Mouse (Mus musculus) intestine, postnatal 0 days (tissue): ENCODE data around the gene Aig1. TPM values are rescaled to one million over a fixed set of nuclear protein-coding genes. Genes with fewer than 3 reads are reported as not detected.
A peak's percentile ranks its signal among the peaks of the same experiment; 100 is the strongest.

ENCODE experiments used
- ATAC-seq: fragments of 200-750 bp; cut with Nextera tagmentation; 2 replicates; pipeline ENCODE4 v1.8.0; 2017; ENCODE audit warnings: mild to moderate bottlenecking, moderate TSS enrichment, moderate library complexity
- H3K27ac ChIP-seq: fragments of 300-500 bp; sonication (generic); 2 replicates; pipeline ENCODE4 v1.5.1; 2014; ENCODE audit warnings: mild to moderate bottlenecking, low read depth, low read length, moderate library complexity
- H3K27me3 ChIP-seq: fragments of 300-500 bp; sonication (generic); replicated peaks from 2 replicates; pipeline ENCODE4 v1.6.1; 2014; ENCODE audit warnings: low read length, mixed read lengths; ENCODE audit not compliant: control insufficient read depth, insufficient read depth
- H3K36me3 ChIP-seq: fragments of 300-500 bp; sonication (generic); 2 replicates; pipeline ENCODE4 v1.6.1; 2014; ENCODE audit warnings: mild to moderate bottlenecking, moderate library complexity; ENCODE audit not compliant: control insufficient read depth, insufficient read depth
- H3K4me1 ChIP-seq: fragments of 300-500 bp; sonication (generic); replicated peaks from 2 replicates; pipeline ENCODE4 v1.6.1; 2014; ENCODE audit warnings: antibody characterized with exemption, low read length, mixed read lengths; ENCODE audit not compliant: control insufficient read depth, insufficient read depth
- H3K4me2 ChIP-seq: fragments of 300-500 bp; sonication (generic); replicated peaks from 2 replicates; pipeline ENCODE4 v1.6.1; 2014; ENCODE audit warnings: low read depth, mild to moderate bottlenecking, moderate library complexity
- H3K4me3 ChIP-seq: fragments of 300-500 bp; sonication (generic); 2 replicates; pipeline ENCODE4 v1.5.1; 2014; ENCODE audit warnings: low read depth, low read length
- H3K9ac ChIP-seq: fragments of 300-500 bp; sonication (generic); 2 replicates; pipeline ENCODE4 v1.6.1; 2014; ENCODE audit warnings: mild to moderate bottlenecking, low read depth, low read length
- H3K9me3 ChIP-seq: fragments of 300-500 bp; sonication (generic); 2 replicates; pipeline ENCODE4 v1.6.1; 2016; ENCODE audit warnings: mixed run types; ENCODE audit not compliant: control insufficient read depth
- CTCF ChIP-seq: sonication (generic); IDR thresholded peaks from 2 replicates; pipeline ENCODE4 v1.5.1; 2016; ENCODE audit warnings: low read depth, mild to moderate bottlenecking, control low read depth, antibody characterized with exemption, moderate library complexity
- WGBS: fragments of 180-500 bp; shearing (Covaris S2); extraction: QIAGEN DNeasy Blood & Tissue Kit; methylation state at CpG from one replicate; pipeline ENCODE4 v1.1.7; 2014; 5-methylcytosine and 5-hydroxymethylcytosine counted together
- polyA plus RNA-seq: library from polyadenylated mRNA; unstranded; fragments of >200 nt; fragmentation: Nextera tagmentation; extraction: Ambion mirVana; gene quantifications from 2 replicates; pipeline ENCODE4 v1.2.1, GENCODE M21; 2015

Gene Aig1
- polyA plus RNA-seq, 1 experiment from 2014 or later, result 88.3 TPM

- H3K4me3 ChIP-seq, result peak overlapping the region; percentile 67
- no peak overlapping the region; the same call in 1 of the 2 replicates for H3K9ac ChIP-seq
- no peaks in the 10 kb centered on the region for H3K9me3 ChIP-seq
- H3K36me3 ChIP-seq, result no peaks in the 10 kb centered on the region
- peak overlapping the region; percentile 91 for H3K27ac ChIP-seq
- ATAC-seq, result no peak
- no peaks in the 10 kb centered on the region for H3K27me3 ChIP-seq
- H3K4me1 ChIP-seq, result peaks cover 8% of the 10 kb centered on the region
- TF ChIP-seq CTCF, result no peak
- peak overlapping the region; percentile 87 for H3K4me2 ChIP-seq
- 19% methylated on average over 13 of the region's 13 CpGs for WGBS
Measured at GRCm38 (mm10) chr10:13869322-13870035, 699 bp upstream of the Aig1 start.

GRCm38 (mm10) chr10:13866391-13866790 lies 2.4 kb downstream of the Aig1 start:
- Histone ChIP-seq H3K4me1 (peaks cover 10% of the 10 kb centered on the region), H3K27ac (peak overlapping the region; percentile 23; the same call in 1 of the 2 replicates), H3K9ac (no peak overlapping the region), H3K4me2 (peak overlapping the region; percentile 87), H3K36me3 (no peaks in the 10 kb centered on the region), H3K4me3 (no peak overlapping the region), H3K27me3 (no peaks in the 10 kb centered on the region), H3K9me3 (no peaks in the 10 kb centered on the region)
- 8% methylated on average over 4 of the region's 4 CpGs for WGBS
- no peak for TF ChIP-seq CTCF
- no peak for ATAC-seq

GRCm38 (mm10) chr10:13861115-13861909 lies 7.5 kb downstream of the Aig1 start:
- ATAC-seq, result peak; percentile 70
- Histone ChIP-seq H3K4me1 (peaks cover 5% of the 10 kb centered on the region; the same call in 1 of the 2 replicates), H3K4me3 (no peak overlapping the region), H3K36me3 (no peaks in the 10 kb centered on the region), H3K4me2 (peak overlapping the region; percentile 48), H3K9ac (no peak overlapping the region), H3K27me3 (no peaks in the 10 kb centered on the region), H3K27ac (peak overlapping the region; percentile 6; the same call in 1 of the 2 replicates), H3K9me3 (no peaks in the 10 kb centered on the region)
- TF ChIP-seq CTCF, result no peak
- 23% methylated on average over 11 of the region's 11 CpGs for WGBS

- ATAC-seq, result no peak
- Histone ChIP-seq H3K9ac (no peak overlapping the region), H3K27me3 (no peaks in the 10 kb centered on the region), H3K9me3 (no peaks in the 10 kb centered on the region), H3K4me1 (0 out of 2 replicates have a peak, but pooled peaks cover 2% of the 10 kb centered on the region), H3K4me3 (no peak overlapping the region), H3K4me2 (no peak overlapping the region), H3K36me3 (no peaks in the 10 kb centered on the region), H3K27ac (no peak overlapping the region)
- WGBS, result 71% methylated on average over 7 of the region's 7 CpGs
- TF ChIP-seq CTCF, result no peak
Measured at GRCm38 (mm10) chr10:13856438-13856837, 12.3 kb downstream of the Aig1 start.

- Histone ChIP-seq H3K9ac (no peak overlapping the region), H3K9me3 (no peaks in the 10 kb centered on the region), H3K4me1 (0 out of 2 replicates have a peak, but pooled peaks cover 2% of the 10 kb centered on the region), H3K27me3 (no peaks in the 10 kb centered on the region), H3K4me3 (no peak overlapping the region), H3K36me3 (no peaks in the 10 kb centered on the region), H3K27ac (no peak overlapping the region), H3K4me2 (no peak overlapping the region)
- WGBS, result 79% methylated on average over 7 of the region's 7 CpGs
- ATAC-seq, result no peak
- TF ChIP-seq CTCF, result no peak
Measured at GRCm38 (mm10) chr10:13855969-13856368, 12.8 kb downstream of the Aig1 start.

GRCm38 (mm10) chr10:13855111-13855510 lies 13.7 kb downstream of the Aig1 start:
- H3K4me3 ChIP-seq, result no peak overlapping the region
- no peaks in the 10 kb centered on the region for H3K36me3 ChIP-seq
- ATAC-seq, result peak; percentile 82
- H3K9ac ChIP-seq, result no peak overlapping the region
- H3K4me1 ChIP-seq, result 0 out of 2 replicates have a peak, but pooled peaks cover 2% of the 10 kb centered on the region
- no peaks in the 10 kb centered on the region for H3K9me3 ChIP-seq
- H3K27me3 ChIP-seq, result no peaks in the 10 kb centered on the region
- WGBS, result 45% methylated on average over 3 of the region's 3 CpGs
- peak overlapping the region; percentile 75; the same call in 1 of the 2 replicates for H3K27ac ChIP-seq
- peak overlapping the region; percentile 48; the same call in 1 of the 2 replicates for H3K4me2 ChIP-seq
- no peak for TF ChIP-seq CTCF
